Mouse (Mus musculus) forebrain, embryonic 15.5 days (tissue): ENCODE measurements around the gene Capns1. TPM values are rescaled to one million over a fixed set of nuclear protein-coding genes. Genes with fewer than 3 reads are reported as not detected.
A peak's percentile ranks its signal among the peaks of the same experiment; 100 is the strongest.

Experiments used
- ATAC-seq: fragments of 200-750 bp; cut with Nextera tagmentation; replicated peaks from 2 replicates; pipeline ENCODE4 v1.8.0; 2017; ENCODE audit warnings: mild to moderate bottlenecking, moderate TSS enrichment, moderate library complexity
- H3K27ac ChIP-seq: fragments of 300-500 bp; sonication (generic); replicated peaks from 2 replicates; pipeline ENCODE4 v1.5.1; 2015; ENCODE audit warnings: mild to moderate bottlenecking, inconsistent platforms
- H3K27me3 ChIP-seq: fragments of 300-500 bp; sonication (generic); 2 replicates; pipeline ENCODE4 v1.6.1; 2015; ENCODE audit warnings: inconsistent platforms
- H3K36me3 ChIP-seq: fragments of 300-500 bp; sonication (generic); 2 replicates; pipeline ENCODE4 v1.6.1; 2015; ENCODE audit warnings: mild to moderate bottlenecking, inconsistent platforms
- H3K4me1 ChIP-seq: fragments of 300-500 bp; sonication (generic); 2 replicates; pipeline ENCODE4 v1.6.1; 2015; ENCODE audit warnings: inconsistent platforms
- H3K4me2 ChIP-seq: fragments of 300-500 bp; sonication (generic); replicated peaks from 2 replicates; pipeline ENCODE4 v1.6.1; 2015; ENCODE audit warnings: mild to moderate bottlenecking, inconsistent platforms
- H3K4me3 ChIP-seq: fragments of 300-500 bp; sonication (generic); 2 replicates; pipeline ENCODE4 v1.5.1; 2015; ENCODE audit warnings: mild to moderate bottlenecking, inconsistent platforms
- H3K9ac ChIP-seq: fragments of 300-500 bp; sonication (generic); replicated peaks from 2 replicates; pipeline ENCODE4 v1.6.1; 2015; ENCODE audit warnings: mild to moderate bottlenecking, inconsistent platforms
- H3K9me3 ChIP-seq: fragments of 300-500 bp; sonication (generic); 2 replicates; pipeline ENCODE4 v1.6.1; 2016; ENCODE audit warnings: inconsistent platforms
- WGBS: fragments of 180-500 bp; shearing (Covaris S2); methylation state at CpG from one replicate; pipeline ENCODE4 v1.1.7; 2015; ENCODE audit warnings: mixed read lengths; 5-methylcytosine and 5-hydroxymethylcytosine counted together
- polyA plus RNA-seq: library from polyadenylated mRNA; unstranded; fragments of >200 nt; fragmentation: Nextera tagmentation; extraction: Ambion mirVana; gene quantifications from 2 replicates; pipeline ENCODE4 v1.2.1, GENCODE M21; 2015

Gene Capns1
- polyA plus RNA-seq, 1 experiment from 2014 or later, result 67.8 TPM

DNA sequence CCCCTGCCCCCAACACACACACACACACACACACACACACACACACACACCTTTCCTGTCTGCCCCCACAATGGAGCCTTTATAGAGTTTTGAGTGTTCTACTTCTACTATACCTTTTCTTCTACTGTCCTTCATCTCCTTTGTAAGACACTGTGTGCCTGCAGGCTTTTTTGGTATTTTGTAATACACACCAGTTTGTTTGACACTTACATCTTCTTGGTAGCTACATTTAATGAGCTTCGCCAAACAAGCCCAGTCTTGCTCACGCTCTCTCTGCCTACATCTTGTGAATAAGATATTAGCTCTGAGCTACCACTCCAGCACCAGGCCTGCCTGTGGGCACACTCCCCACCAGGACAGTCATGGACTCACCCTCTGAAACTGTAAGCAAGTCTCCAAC lies 33.9 kb downstream of the Capns1 start:
- peaks cover 68% of the 10 kb centered on the region for H3K36me3 ChIP-seq
- H3K9ac ChIP-seq, result no peak overlapping the region
- H3K4me1 ChIP-seq, result peaks cover 16% of the 10 kb centered on the region
- H3K27ac ChIP-seq, result no peak overlapping the region
- peaks cover 42% of the 10 kb centered on the region for H3K9me3 ChIP-seq
- WGBS, result 96% methylated on average over 2 of the region's 2 CpGs
- H3K4me3 ChIP-seq, result no peak overlapping the region
- H3K27me3 ChIP-seq, result no peaks in the 10 kb centered on the region
- ATAC-seq, result no peak
- no peak overlapping the region for H3K4me2 ChIP-seq

DNA sequence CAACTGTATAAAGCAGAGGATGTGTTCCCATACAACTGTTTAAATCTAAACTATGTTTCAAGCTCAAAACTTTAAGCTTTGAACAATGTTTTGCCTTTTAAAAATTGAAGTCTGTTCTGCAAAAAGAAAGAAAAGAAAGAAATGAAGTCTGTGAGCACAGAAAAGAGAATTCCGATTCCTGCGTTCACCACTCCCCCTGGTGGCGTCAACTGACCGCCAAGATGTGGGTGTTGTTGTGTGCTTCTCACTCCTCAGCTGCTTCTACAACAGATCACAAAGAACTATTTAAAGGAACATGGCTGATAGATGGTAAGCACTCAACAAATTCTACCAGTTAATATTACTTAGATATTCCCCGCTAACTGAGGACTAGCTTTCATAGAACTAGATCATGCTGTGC lies 35.5 kb downstream of the Capns1 start:
- H3K4me2 ChIP-seq, result no peak overlapping the region
- no peak overlapping the region for H3K4me3 ChIP-seq
- no peak overlapping the region for H3K9ac ChIP-seq
- ATAC-seq, result no peak
- H3K36me3 ChIP-seq, result peaks cover 85% of the 10 kb centered on the region
- peaks cover 54% of the 10 kb centered on the region for H3K9me3 ChIP-seq
- peaks cover 9% of the 10 kb centered on the region for H3K4me1 ChIP-seq
- H3K27ac ChIP-seq, result no peak overlapping the region
- no peaks in the 10 kb centered on the region for H3K27me3 ChIP-seq
- over 99% methylated on average over 5 of the region's 5 CpGs for WGBS

DNA sequence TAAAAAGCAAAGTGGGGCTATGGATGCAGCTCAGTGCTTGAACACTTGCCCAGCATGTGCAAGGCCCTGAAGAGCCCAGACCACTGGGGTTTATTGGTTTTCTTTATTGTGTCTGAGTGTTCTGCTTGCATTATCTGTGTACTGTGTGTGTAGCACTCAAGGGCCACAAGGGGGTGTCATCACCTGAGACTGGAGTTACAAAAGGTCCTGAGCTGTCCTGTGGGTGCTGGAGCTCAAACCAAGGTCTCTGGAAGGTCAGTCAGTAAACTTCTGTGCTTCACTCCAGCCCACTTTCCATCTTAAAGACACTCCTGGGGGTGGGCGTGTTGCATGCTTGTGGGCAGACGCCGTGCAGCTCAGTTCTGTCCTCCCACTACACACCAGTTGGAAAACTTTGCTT lies 43.1 kb downstream of the Capns1 start:
- H3K9ac ChIP-seq, result no peak overlapping the region
- H3K4me1 ChIP-seq, result no peaks in the 10 kb centered on the region
- H3K9me3 ChIP-seq, result peaks cover 69% of the 10 kb centered on the region
- ATAC-seq, result no peak
- no peak overlapping the region for H3K27ac ChIP-seq
- no peak overlapping the region for H3K4me2 ChIP-seq
- no peaks in the 10 kb centered on the region for H3K27me3 ChIP-seq
- H3K4me3 ChIP-seq, result no peak overlapping the region
- H3K36me3 ChIP-seq, result peaks cover 69% of the 10 kb centered on the region
- 98% methylated on average over 3 of the region's 3 CpGs for WGBS

GRCm38 (mm10) chr7:30154040-30154439 lies 44.6 kb downstream of the Capns1 start:
- H3K9ac ChIP-seq, result no peak overlapping the region
- WGBS, result 95% methylated on average over 1 of the region's 1 CpGs
- no peak for ATAC-seq
- H3K4me2 ChIP-seq, result no peak overlapping the region
- no peak overlapping the region for H3K27ac ChIP-seq
- no peaks in the 10 kb centered on the region for H3K4me1 ChIP-seq
- peaks cover 68% of the 10 kb centered on the region for H3K9me3 ChIP-seq
- H3K27me3 ChIP-seq, result no peaks in the 10 kb centered on the region
- peaks cover 59% of the 10 kb centered on the region for H3K36me3 ChIP-seq
- H3K4me3 ChIP-seq, result no peak overlapping the region

GRCm38 (mm10) chr7:30147011-30147410 lies 51.6 kb downstream of the Capns1 start:
- no peak overlapping the region for H3K27ac ChIP-seq
- no peak overlapping the region for H3K9ac ChIP-seq
- H3K4me3 ChIP-seq, result no peak overlapping the region
- H3K9me3 ChIP-seq, result peaks cover 32% of the 10 kb centered on the region
- 92% methylated on average over 5 of the region's 5 CpGs for WGBS
- peaks cover 12% of the 10 kb centered on the region; the same call in 1 of the 2 replicates for H3K4me1 ChIP-seq
- no peak overlapping the region for H3K4me2 ChIP-seq
- H3K36me3 ChIP-seq, result peaks cover 13% of the 10 kb centered on the region; the same call in 1 of the 2 replicates
- H3K27me3 ChIP-seq, result no peaks in the 10 kb centered on the region
- ATAC-seq, result no peak

- peak overlapping the region; percentile 63 for H3K4me3 ChIP-seq
- H3K9ac ChIP-seq, result peak overlapping the region; percentile 65
- peaks cover 8% of the 10 kb centered on the region for H3K9me3 ChIP-seq
- H3K36me3 ChIP-seq, result peaks cover 12% of the 10 kb centered on the region; the same call in 1 of the 2 replicates
- H3K4me1 ChIP-seq, result peaks cover 12% of the 10 kb centered on the region; the same call in 1 of the 2 replicates
- 3% methylated on average over 35 of the region's 35 CpGs for whole genome bisulfite sequencing
- H3K27me3 ChIP-seq, result no peaks in the 10 kb centered on the region
- H3K27ac ChIP-seq, result peak overlapping the region; percentile 85
- peak overlapping the region; percentile 66 for H3K4me2 ChIP-seq
- peak; percentile 97 for ATAC-seq
These were observed 54.9 kb downstream of the Capns1 start for GRCm38 (mm10) chr7:30143555-30144209.

DNA sequence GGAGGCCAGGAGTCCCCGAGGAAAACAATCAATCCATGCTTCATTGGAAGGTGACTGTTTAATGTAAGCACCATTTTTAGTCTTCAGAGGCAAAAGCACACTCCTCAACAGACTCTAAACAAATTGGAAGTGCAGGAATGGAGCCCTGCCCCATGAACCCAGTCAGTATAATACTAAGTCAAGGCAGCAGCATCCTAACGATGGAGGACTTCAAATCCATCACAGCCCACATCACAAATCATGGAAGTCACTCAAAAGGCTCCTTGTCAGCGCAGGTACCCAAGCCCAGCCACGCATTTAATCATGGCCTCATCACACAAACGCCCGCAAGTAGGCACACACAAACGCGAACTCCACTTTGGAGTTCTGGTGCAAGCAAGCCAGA lies 55.4 kb downstream of the Capns1 start:
- no peak; the same call in none of the 2 replicates for ATAC-seq
- Histone ChIP-seq H3K4me1 (peaks cover 12% of the 10 kb centered on the region; the same call in 1 of the 2 replicates), H3K36me3 (peaks cover 14% of the 10 kb centered on the region; the same call in 1 of the 2 replicates)

More for the DNA sequence above, 55.4 kb downstream of the Capns1 start:
- peak overlapping the region; percentile 63 for H3K4me3 ChIP-seq
- H3K9me3 ChIP-seq, result peaks cover 2% of the 10 kb centered on the region
- H3K4me2 ChIP-seq, result peak overlapping the region; percentile 66
- peak overlapping the region; percentile 85 for H3K27ac ChIP-seq
- H3K27me3 ChIP-seq, result no peaks in the 10 kb centered on the region
- 19% methylated on average over 8 of the region's 8 CpGs for WGBS
- H3K9ac ChIP-seq, result peak overlapping the region; percentile 65

Other genes starting within 250 kb of the Capns1 start
- gene Zfp74, start 244.7 kb downstream of the Capns1 start, polyA plus RNA-seq, result 19.7 and 25.1 TPM in 2 replicates
- 5.0 and 5.5 TPM in 2 replicates for gene Zfp568, start 214.9 kb downstream of the Capns1 start, polyA plus RNA-seq
- 12.1 and 14.3 TPM in 2 replicates for gene Zfp14, start 147.4 kb downstream of the Capns1 start, polyA plus RNA-seq
- gene Zfp82, start 125.9 kb downstream of the Capns1 start, polyA plus RNA-seq, result 14.3 and 14.7 TPM in 2 replicates
- 2.3 and 2.4 TPM in 2 replicates for gene Gm26920, start 108.4 kb downstream of the Capns1 start, polyA plus RNA-seq
- gene Zfp566, start 108.3 kb downstream of the Capns1 start, polyA plus RNA-seq, result 21.0 and 22.5 TPM in 2 replicates
- 112 and 122 TPM in 2 replicates for gene Zfp260, start 104.0 kb downstream of the Capns1 start, polyA plus RNA-seq
- gene Zfp382, start 76.9 kb downstream of the Capns1 start, polyA plus RNA-seq, result 24.9 and 25.5 TPM in 2 replicates
- gene Zfp146, start 29.1 kb downstream of the Capns1 start, polyA plus RNA-seq, result 16.1 and 18.4 TPM in 2 replicates
- 3.3 and 4.2 TPM in 2 replicates for gene Cox7a1, start 14.7 kb downstream of the Capns1 start, polyA plus RNA-seq
- gene Polr2i, start 33.1 kb upstream of the Capns1 start, polyA plus RNA-seq, result 173 and 193 TPM in 2 replicates
- 352 and 364 TPM in 2 replicates for gene Tbcb, start 33.5 kb upstream of the Capns1 start, polyA plus RNA-seq
- not detected in 2 replicates for gene Ovol3, start 36.9 kb upstream of the Capns1 start, polyA plus RNA-seq
- 0.66 and 1.1 TPM in 2 replicates for gene Thap8, start 81.3 kb upstream of the Capns1 start, polyA plus RNA-seq
- 7.3 and 8.8 TPM in 2 replicates for gene Wdr62, start 81.6 kb upstream of the Capns1 start, polyA plus RNA-seq
- 117 and 120 TPM in 2 replicates for gene Clip3, start 92.9 kb upstream of the Capns1 start, polyA plus RNA-seq
- gene Alkbh6, start 109.9 kb upstream of the Capns1 start, polyA plus RNA-seq, result 99.6 and 102 TPM in 2 replicates
- gene Syne4, start 116.0 kb upstream of the Capns1 start, polyA plus RNA-seq, result 7.3 and 9.0 TPM in 2 replicates
- gene E130208F15Rik, start 122.9 kb upstream of the Capns1 start, polyA plus RNA-seq, result not detected in 2 replicates
- 22.1 and 22.5 TPM in 2 replicates for gene Sdhaf1, start 125.1 kb upstream of the Capns1 start, polyA plus RNA-seq
- 11.2 and 12.3 TPM in 2 replicates for gene Lrfn3, start 164.0 kb upstream of the Capns1 start, polyA plus RNA-seq
- 22.5 and 24.3 TPM in 2 replicates for gene Tyrobp, start 214.9 kb upstream of the Capns1 start, polyA plus RNA-seq
- not detected in 2 replicates for gene Hcst, start 221.0 kb upstream of the Capns1 start, polyA plus RNA-seq
- 1.9 TPM in 2 replicates for gene Nfkbid, start 222.9 kb upstream of the Capns1 start, polyA plus RNA-seq
- gene Aplp1, start 246.7 kb upstream of the Capns1 start, polyA plus RNA-seq, result 544 and 608 TPM in 2 replicates